Mouse (Mus musculus) regulatory T cell (primary cell): ENCODE data around the gene Vav2.

Source experiments
- in situ Hi-C: fragments of 300-600 bp; cut with MboI, MseI; formaldehyde crosslinking; loops from one replicate; pipeline ENCODE4 v1.15.1; 2025; ENCODE audit warnings: high pct_unique_total_duplicates

The Vav2 gene

GRCm38 (mm10) chr2:27321431-27321875, 105.4 kb downstream of the Vav2 start:
- in situ Hi-C loops = no loop called here

GRCm38 (mm10) chr2:27320820-27321219, 106.0 kb downstream of the Vav2 start:
- in situ Hi-C loops = no loop called here

GRCm38 (mm10) chr2:27318606-27319005, 108.2 kb downstream of the Vav2 start:
- in situ Hi-C loops = no loop called here

- in situ Hi-C loops = no loop called here
Measured at GRCm38 (mm10) chr2:27318197-27318596, 108.6 kb downstream of the Vav2 start.

- in situ Hi-C loops = no loop called here
Measured at GRCm38 (mm10) chr2:27316167-27316566, 110.7 kb downstream of the Vav2 start.

- in situ Hi-C loops = no loop called here
Measured at GRCm38 (mm10) chr2:27314269-27314668, 112.6 kb downstream of the Vav2 start.

GRCm38 (mm10) chr2:27312500-27312899, 114.3 kb downstream of the Vav2 start:
- in situ Hi-C loops = no loop called here

- in situ Hi-C loops = no loop called here
Measured at GRCm38 (mm10) chr2:27311606-27312005, 115.2 kb downstream of the Vav2 start.

- in situ Hi-C loops = no loop called here
Measured at GRCm38 (mm10) chr2:27310908-27311307, 115.9 kb downstream of the Vav2 start.

GRCm38 (mm10) chr2:27310221-27310620, 116.6 kb downstream of the Vav2 start:
- in situ Hi-C loops = no loop called here

GRCm38 (mm10) chr2:27306628-27307027, 120.2 kb downstream of the Vav2 start:
- in situ Hi-C loops = no loop called here

- in situ Hi-C loops = no loop called here
Measured at GRCm38 (mm10) chr2:27304741-27305140, 122.1 kb downstream of the Vav2 start.

- in situ Hi-C loops = no loop called here
Measured at GRCm38 (mm10) chr2:27304074-27304473, 122.8 kb downstream of the Vav2 start.

GRCm38 (mm10) chr2:27301444-27302111, 125.3 kb downstream of the Vav2 start:
- in situ Hi-C loops = no loop called here

- in situ Hi-C loops = no loop called here
Measured at GRCm38 (mm10) chr2:27300725-27301443, 125.9 kb downstream of the Vav2 start.

- in situ Hi-C loops = no loop called here
Measured at GRCm38 (mm10) chr2:27296656-27297406, 130.0 kb downstream of the Vav2 start.

GRCm38 (mm10) chr2:27294777-27295176, 132.1 kb downstream of the Vav2 start:
- in situ Hi-C loops = no loop called here

GRCm38 (mm10) chr2:27289019-27289418, 137.8 kb downstream of the Vav2 start:
- in situ Hi-C loops = loop anchor here (5.0 kb wide), 1 partner anchor 143 kb away; no protein-coding TSS in a partner anchor

- in situ Hi-C loops = loop anchor here (5.0 kb wide), 1 partner anchor 145 kb away; no protein-coding TSS in a partner anchor
Measured at GRCm38 (mm10) chr2:27286971-27287710, 139.7 kb downstream of the Vav2 start.

GRCm38 (mm10) chr2:27284441-27284840, 142.4 kb downstream of the Vav2 start:
- in situ Hi-C loops = no loop called here

GRCm38 (mm10) chr2:27281771-27282170, 145.1 kb downstream of the Vav2 start:
- in situ Hi-C loops = no loop called here
